Mouse (Mus musculus): ENCODE results near the gene Zc3h10. TPM values are rescaled to one million over a fixed set of nuclear protein-coding genes. Genes with fewer than 3 reads are reported as not detected.
A peak's percentile ranks its signal among the peaks of the same experiment; 100 is the strongest.
"Not testable (repeated sequence)": the region's sequence is repeated elsewhere in the genome, so short reads cannot be mapped to it uniquely, and the experiment has no call there.

Zc3h10 gene
- 1 to 10 TPM; 4.9 to 5.1 TPM for total RNA-seq (2021)
- long read RNA-seq, experiment 1, partial matches to known transcripts: 0 of 29 reads
- long read RNA-seq, experiment 1, other reads (novel, unspliced or antisense): 27 of 29 reads
- long read RNA-seq, experiment 2, partial matches to known transcripts: 0 of 20 reads
- long read RNA-seq, experiment 2, other reads (novel, unspliced or antisense): 16 of 20 reads

DNA sequence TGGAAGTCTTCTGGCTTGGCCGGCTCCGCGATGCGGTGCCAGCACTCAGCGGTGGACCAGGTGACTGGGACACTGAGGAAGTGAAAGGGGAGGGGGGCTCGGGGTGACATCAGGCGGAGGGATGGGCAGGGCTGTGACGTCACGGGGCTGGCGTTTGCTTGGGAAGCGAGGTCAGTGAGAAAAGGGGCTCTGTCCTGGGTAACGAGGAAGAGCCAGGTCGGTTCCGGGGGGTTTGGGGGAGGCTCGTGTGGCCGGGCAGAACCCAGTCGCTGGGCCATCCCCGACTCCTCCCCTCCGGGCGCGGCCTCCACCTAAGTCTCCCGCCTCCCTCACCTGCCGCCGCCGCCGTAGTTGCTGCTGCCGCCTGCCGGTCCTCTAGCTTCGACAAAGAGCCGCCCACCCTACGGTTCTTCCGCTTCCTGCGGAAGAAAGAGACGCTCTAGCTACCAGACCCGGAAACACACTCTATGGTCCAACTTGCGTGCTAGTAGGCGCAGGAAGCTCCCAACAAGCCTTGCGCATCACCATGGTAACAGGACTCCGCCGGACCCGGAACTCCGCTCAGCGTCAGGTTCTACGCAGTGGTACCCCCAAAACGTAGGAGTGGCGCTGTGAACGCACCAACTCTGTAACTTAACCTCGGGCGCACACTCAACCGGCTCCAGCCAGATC is at the start of gene Zc3h10:
Zc3h10 (minus strand) TSS at position 414 of the 672 bp plus-strand sequence.
- DNase-seq: peak; percentile 94

DNA sequence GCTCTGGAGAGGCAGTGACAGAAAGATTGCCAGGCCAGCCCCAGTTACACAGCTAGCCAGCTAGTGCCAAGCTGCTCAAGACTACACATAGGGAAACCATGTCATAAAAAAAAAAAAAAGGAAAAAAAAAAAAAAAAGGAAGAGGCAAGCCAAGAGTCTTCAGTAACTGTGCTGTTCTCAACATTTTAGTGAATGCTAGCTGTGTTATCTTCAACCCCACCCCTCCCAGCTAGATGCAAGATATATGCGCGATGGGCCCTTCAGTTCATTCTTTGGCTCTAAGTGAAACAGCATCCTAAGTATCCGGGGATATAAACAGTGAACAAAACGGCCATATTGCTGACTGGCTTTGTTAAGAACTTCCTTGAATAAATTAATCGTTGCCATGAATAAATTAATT is 45.2 kb upstream of the Zc3h10 start:
- DNase-seq: no peak

DNA sequence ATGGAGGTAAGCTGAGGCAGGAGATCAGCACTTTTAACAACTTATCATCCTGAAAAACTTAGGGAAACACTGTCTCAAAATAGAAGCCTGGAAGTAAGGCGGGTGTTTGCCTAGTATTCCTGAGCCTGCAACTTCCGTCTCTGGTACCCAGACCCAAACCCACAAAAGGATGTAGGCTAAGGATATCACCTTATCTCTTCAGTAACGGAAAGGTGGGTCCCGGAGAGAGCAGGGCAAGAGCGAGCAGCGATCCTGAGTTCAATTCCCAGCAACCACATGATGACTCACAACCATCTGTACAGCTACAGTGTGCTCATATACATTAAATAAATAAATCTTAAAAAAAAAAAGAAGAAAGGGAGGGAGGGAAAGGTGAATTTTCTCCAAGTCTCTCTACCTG is 43.9 kb upstream of the Zc3h10 start:
- no peak for DNase-seq

DNA sequence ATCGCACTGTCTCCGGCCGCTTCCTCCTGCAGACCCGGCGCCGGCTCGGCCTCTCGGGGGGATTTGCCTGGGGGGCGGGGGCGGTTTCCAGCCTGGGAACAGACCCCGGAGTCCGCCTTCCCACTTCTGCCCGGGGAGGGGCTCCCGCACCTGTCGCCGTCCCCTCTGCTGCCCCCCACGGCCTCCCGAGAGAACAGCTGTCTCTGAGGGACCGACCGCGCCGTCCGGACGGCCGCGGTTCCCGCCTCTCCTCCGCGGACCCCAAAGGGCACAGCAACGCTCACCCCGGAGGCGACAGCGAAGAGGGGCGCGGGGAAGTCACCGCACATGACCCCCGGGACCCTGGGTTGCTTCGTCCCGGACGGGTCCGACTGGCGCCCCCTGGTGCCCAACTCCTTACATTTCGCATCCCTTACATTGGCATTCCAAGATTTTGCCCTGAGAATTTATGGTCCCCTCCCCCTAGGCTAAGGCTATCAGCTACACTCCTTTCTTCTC is 42.7 kb upstream of the Zc3h10 start:
- peak; percentile 38 for DNase-seq

DNA sequence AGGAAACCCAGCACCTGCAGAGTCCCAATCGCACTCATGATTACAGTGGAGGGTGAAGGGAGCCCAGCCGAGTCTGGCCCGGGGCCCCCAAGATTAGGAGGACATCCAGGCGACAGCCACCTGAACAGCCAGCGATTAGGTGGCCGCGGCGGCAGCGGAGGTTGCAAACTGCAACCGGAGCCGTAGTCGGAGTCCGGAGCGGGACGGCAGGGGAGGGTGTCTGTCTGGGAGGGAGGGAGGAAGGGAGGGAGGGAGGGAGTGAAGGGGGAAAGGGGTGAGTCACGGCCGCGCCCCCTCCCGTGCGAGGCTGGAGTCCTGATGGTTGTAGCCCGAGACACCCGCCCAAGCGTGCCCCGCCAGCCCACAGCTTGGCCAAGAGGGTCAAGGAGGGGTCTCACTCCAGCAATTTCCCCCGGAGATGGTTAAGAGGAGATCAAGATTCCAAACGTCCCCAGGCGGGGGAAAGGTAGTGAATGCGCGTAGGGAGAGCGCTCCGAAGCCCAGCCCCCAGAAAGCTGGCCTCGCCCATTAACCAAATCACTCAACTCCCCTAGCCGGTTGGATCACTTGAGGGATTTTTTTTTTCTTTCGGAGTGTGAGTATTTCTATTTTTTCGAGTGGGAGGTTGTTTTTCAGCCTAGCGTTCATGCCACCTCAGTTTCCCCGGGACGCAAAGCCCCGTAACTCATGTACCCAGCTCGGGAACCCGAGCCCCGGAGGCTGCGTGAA is 42.1 kb upstream of the Zc3h10 start, which contains the start of gene Erbb3:
Erbb3 (minus strand) TSS at position 189 of the 729 bp plus-strand sequence.
- peak; percentile 32 for DNase-seq

DNA sequence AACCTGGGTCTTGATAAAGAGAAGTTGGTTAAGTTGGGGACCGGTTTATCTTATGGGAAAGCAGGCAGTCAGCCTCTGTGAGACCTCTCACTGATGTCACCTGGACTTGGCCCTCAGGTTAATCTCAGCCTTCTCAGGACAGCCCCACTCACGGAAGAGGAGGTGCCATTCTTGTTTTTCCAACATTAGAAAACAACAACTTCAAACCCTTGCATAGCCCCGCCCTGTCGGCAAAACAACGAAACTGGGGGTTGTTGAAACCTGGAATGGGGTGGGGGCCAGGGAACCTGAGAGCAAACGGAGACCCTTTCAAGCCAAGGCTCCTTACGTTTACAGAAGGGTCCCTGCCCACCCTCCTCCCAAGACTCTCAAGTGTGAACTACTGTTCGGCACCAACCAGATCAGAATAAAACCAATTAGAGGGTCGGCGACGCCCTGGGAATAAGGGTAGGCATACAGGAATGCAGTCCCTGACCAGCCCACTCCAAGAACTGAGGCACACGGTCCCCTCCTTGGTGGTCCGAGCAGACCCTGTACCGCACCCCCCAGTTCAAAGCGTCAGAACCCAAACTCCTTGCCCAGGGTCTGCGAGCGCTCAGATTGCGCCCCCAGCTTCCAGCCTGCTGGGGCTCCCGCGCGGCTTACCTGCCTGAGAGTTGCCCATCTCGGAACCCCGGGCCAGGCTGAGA is 41.3 kb upstream of the Zc3h10 start:
- no peak for DNase-seq

DNA sequence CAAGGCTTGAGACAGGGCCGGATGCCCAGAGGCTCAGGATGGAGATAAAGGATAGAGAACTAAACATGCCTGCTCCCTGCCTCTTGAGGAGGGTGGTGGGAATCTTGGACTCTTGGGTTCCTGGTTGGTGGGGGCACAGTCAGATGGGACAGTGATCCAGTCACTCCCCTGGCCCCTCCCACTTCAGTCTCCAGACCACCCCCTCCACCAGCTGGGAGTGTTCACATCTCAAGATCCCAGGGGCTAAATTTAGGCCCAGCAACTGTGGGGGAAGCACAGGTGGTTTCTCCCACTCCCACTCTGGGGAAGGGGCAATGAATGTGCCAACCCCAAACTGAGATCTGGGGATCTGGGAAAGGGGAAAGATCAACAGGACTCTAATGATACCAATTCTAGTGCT is 40.6 kb upstream of the Zc3h10 start:
- no peak for DNase-seq

DNA sequence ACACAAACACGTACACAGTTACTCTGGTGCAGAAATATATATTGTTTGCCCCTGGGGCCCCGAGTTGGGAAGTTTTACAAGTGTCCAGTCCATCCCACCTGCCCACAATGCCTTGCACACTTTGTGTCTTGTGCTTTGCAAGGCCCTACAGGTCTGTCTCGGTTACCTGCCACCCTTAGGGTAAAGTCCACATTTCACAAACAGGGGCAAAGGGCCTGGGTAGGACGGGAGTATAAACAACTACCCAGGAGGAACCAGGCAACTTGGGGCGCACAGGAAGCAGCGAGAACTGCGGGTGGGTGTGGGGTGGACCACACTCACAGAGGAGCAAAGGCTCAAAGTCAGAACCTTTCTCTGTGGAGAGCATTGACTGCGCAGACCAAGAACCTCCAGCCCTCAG is 40.1 kb upstream of the Zc3h10 start:
- no peak for DNase-seq

DNA sequence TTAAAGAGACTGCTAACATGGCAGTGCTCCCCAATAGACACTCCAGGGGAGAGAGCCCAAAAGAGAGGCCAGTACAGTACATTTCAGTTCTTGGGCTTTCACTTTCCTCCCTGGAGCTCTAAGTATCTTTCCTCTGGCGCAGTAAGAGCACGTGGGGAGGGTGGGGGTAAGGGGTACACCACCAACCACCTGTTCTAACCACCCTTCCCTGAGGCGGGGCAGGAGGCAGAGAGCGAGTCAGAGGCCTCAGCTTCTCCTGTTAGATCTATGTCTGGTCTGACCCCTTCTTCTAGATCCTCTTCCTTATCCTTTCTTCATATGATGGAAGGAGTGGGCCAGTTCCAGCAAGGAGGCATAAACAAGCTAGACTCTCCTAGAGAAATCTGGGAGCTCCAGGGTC is 39.5 kb upstream of the Zc3h10 start:
- no peak for DNase-seq

DNA sequence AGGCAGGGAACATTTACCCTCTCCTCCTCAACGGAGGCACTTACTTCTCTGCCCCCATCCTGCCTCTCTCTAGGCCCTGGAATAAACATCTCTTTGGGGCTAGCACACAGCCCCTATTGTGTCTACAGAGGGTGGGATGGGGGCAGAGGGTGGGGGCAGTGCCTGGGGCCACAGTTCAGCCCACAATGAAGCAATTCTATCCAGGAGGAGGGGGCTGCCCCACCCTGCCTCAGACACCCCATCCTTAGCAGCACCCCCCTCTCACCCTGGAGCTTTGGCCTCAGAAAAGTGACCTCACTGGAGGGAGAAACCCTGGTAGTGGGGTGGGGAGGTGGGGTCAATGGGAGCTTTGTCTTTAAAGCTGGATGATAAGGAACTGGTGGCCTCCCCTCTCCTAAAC is 39.0 kb upstream of the Zc3h10 start:
- no peak for DNase-seq

DNA sequence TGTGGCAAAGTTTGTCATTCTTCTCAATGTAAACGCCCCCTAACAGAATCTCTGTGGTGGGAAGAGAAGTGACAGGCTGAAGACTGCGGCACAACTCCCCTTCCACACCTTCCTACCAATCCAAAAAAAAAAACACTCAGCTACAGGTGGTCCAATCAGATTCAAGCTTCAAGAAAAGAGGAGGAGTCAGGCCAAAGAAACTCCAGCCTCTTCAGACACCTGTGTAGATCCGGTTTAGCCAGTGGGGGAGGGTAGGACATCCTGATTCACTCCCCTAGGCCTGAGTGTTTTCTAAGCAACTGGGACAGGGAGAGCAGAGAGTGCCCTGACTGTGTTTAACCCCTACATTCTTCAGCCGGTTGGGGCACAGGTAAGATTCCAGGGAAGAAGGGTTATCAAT is 36.8 kb upstream of the Zc3h10 start:
- no peak for DNase-seq

DNA sequence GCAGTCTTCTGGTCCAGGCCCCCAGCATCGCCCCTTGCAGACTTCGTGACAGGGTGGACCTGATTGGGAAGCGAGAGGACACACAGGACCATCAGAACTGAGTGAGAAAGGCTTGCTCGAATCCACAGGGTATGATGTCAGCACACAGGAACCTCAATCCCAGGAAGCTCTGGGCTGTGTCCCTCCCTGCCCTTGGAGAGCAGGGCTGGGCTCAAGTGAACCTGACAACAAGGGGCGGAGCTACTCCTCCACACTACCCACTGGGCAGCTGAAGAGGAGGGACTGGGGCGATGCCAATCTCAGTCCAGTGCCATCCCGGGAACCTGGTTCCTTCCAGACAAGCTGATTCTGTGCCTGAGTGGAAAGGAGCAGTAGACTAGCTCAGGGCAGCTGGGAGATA is 36.1 kb upstream of the Zc3h10 start:
- peak; percentile 77 for DNase-seq

DNA sequence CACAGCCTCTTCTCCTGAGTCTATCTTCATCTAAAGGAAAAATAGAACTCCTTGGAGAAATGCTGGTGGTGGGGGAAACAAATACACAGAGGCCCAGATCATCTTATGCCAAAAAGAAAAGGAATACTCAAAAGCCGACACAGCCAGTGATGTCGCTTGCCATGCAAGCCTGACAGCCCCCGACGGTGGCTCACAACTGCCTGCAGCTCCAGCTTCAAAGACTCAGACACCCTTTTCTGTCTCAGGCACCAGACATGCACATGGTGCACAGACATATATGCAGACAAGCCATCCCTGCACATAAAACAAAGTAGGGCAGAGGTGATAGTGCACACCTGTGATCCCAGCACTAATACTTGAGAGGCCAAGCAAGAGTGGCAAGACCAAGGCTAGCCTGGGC is 32.2 kb upstream of the Zc3h10 start:
- no peak for DNase-seq

DNA sequence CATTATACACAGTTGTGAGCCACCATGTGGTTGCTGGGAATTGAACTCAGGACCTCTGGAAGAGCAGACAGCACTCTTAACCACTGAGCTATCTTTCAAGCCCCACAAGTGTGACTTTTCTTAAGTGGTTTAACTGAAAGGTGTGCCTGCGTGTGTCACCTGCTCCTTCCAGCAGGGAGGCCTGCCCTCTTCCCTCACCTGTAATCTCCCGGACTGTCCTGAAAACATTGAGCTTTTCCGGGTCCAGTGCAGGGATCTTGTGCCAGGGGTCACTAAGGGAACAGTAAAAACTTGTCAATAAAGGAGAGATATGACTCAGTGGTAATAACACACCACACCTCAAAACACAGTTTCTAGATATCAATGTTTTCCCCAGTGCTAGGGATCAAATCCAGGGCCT is 31.7 kb upstream of the Zc3h10 start:
- no peak for DNase-seq

DNA sequence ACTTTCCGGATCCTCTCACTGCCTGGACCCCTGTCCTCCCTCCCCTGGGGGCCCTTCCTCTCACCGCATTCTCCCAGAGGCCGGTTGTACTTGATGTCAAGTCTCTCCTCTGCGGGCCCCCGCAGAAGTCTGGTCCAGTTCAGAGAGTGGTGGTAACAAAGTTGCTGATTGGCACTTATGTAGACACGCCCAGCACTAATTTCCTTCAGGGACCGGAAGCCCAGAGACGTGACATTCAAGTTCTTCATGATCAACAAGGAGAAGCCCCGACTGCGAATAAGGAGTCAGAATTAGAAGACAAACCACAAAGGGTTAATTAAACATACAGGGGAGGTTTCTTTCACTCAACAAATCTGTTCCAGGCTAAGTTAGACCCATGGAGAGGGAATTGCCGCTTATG is 30.8 kb upstream of the Zc3h10 start:
- no peak for DNase-seq

DNA sequence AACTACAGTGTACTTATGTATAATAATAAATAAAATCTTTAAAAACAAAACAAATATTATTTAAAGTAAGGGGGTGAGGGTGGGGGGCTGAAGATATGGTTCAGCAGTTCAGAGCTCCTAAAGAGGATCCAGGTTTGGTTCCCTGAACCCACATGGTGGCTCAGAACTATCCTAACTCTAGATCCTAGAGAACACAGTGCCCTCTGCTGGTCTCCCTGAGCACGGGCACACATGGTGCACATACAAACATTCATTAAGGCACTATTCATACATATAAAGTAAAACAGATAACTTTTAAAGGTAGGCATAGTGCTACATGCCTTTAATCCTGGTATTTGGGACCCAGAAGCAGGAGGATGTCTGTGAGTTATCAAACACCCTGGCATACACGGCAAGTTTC is 27.5 kb upstream of the Zc3h10 start:
- DNase-seq: no peak

DNA sequence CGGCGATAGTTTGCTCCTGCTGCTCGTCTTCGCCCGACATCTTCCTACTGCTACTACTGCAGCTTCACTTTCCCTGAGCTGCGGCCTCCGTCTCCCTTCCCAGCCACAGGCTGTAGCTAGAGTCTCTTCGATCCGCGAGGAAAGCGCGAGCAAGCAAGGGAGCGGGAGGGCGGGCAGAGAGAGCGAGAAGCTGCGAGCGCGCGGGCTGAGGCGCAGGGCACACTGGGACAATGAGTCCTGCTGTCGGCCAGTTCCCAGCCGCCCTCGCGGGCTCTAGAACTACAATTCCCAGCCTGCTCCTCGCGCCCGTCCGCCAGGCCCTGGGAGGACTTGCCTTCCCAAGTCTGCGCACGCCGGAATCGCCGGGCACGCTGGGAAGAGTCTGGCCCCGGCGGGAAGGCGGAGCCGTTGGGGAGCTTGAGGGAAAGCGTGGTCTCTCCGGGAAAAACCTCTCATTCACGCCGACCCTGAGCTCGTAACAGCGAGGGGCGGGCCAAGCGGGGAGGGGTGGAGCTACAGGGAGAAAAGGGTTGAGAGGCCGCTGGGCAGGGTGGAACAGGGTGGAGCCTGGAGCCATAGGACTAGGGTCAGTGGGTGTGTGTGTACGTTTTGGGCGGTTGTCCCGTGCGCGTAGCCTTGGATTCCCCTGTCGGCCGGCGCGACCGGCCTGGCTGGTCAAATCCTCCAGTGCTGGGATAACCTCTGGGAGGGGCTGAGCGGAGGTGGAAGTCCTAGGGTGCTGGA is 18.4 kb upstream of the Zc3h10 start, which contains the start of gene Pa2g4:
Pa2g4 (minus strand) TSS at position 200 of the 744 bp plus-strand sequence.
- DNase-seq: peak; percentile 99

DNA sequence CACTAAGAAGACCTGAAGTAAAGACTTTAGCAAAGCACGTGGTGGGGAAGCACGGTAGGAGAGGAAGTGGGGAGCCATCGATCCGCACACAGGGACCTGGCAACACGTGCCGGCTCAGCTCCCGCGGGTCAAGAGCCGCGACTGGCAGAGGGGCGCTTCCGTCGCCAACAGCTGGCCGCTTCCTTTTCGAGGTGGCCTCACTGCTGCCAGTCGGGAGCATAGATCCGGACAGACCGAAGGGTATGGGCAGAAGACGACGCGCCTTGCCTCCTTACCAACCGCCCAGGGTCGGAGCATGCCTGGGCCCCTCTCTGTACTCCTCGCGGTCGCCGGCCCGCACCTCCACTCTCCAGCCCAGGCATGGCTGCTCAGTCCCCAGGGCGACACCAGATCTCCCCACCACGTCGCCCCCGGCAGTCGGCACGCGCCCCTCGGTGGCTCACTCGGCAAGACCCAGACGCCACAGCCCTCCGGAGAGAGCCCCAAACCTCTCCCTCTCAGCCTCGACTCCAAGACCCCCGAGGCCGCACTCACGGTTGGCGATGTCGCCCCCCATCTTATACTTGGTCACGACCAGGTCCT is 17.7 kb upstream of the Zc3h10 start:
- DNase-seq: peak; percentile 30

DNA sequence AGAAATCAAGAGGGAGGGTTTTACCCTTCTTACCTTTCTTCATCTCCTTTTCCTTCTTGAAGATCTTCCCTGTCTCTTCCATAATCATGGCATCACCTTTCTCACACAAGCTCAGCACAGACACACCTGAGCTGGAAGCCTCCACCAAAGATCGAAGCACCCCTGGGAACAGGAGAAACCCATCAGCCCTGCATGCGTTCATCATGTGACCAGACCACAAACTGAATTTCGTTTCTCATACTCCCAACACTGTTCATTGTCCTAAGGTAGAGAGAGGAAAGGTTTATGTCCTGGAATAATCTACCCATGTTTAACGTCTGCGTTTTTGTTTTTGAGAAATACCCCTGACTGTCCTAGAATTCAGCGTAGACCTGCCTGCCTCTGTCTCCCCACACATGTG is 16.0 kb upstream of the Zc3h10 start:
- DNase-seq: no peak

DNA sequence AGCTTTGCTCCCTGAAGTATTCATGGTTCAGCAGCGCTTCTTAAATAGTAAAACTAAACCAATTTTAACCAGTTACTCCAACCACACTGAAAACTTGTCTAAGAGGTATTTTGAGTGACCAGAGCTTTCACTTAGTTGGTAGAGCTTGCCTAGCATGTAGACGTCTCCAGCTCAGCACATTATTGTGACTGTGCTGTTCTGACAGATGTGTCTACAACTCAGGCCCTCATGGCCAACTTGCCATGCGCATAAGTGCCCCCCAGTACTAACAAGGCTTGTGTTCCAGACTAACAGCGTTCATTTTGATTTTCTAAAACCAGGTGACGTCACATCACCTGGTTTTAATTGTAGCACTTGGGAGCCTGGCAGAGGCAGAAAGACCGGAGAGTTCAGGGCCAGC is 9.4 kb upstream of the Zc3h10 start:
- DNase-seq: no peak

DNA sequence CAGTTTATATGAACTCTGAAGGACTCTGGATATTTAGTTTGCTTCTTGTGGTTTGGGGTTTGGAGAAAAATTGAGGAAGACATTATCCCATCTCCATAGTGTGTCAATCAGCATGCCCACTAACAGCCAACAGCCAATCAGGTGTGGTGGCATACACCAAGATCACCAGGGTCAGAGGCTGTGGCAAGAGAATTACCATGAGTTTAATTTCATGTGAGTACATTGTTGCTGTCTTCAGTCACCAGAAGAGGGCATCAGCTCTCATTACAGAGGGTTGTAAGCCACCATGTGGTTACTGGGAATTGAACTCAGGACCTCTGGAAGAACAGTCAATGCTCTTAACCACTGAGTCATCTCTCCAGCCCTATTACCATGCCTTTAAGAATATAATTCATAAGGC is 8.7 kb upstream of the Zc3h10 start:
- no peak for DNase-seq

DNA sequence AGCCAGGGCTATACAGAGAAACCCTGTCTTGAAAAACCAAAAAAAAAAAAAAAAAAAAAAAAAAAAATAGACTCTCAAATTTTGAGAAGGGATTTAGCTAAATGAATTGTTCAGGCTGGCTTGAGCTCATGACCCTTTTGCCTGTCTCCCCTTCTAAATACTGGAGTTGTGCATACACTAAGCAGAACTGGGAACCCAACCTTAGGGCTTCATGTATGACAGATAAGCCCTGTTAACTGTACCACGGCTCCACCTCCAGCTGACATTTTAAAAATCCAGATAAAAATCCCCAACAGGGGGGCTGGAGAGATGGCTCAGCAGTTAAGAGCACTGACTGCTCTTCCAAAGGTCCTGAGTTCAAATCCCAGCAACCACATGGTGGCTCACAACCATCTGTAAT is 8.0 kb upstream of the Zc3h10 start:
- not testable (repeated sequence) for DNase-seq
